Mouse (Mus musculus): ENCODE measurements around the gene Ramp3. TPM values are rescaled to one million over a fixed set of nuclear protein-coding genes. Genes with fewer than 3 reads are reported as not detected.

Ramp3 gene
- total RNA-seq, 2 experiments from 2014 or later: 16.6 to 20.8 TPM

GRCm38 (mm10) chr11:6669041-6669440 lies 10.7 kb downstream of the Ramp3 start:
- intact Hi-C loops (cut with DNase I): no loop called here
- no peak for DNase-seq

- no peak for DNase-seq
- intact Hi-C loops (cut with DNase I): no loop called here
Measured at GRCm38 (mm10) chr11:6670044-6670443, 11.7 kb downstream of the Ramp3 start.

GRCm38 (mm10) chr11:6670826-6671225 lies 12.5 kb downstream of the Ramp3 start:
- DNase-seq: no peak
- intact Hi-C loops (cut with DNase I): no loop called here

- no peak for DNase-seq
- intact Hi-C loops (cut with DNase I): no loop called here
Measured at GRCm38 (mm10) chr11:6674701-6675100, 16.4 kb downstream of the Ramp3 start.

- intact Hi-C loops (cut with DNase I): no loop called here
- no peak for DNase-seq
Measured at GRCm38 (mm10) chr11:6675402-6675801, 17.1 kb downstream of the Ramp3 start.

GRCm38 (mm10) chr11:6676641-6677040 lies 18.3 kb downstream of the Ramp3 start:
- intact Hi-C loops (cut with DNase I): no loop called here

GRCm38 (mm10) chr11:6677530-6677929 lies 19.2 kb downstream of the Ramp3 start:
- peak; percentile 35 for DNase-seq
- intact Hi-C loops (cut with DNase I): no loop called here

More at GRCm38 (mm10) chr11:6676641-6677040, 18.3 kb downstream of the Ramp3 start:
- DNase-seq: no peak

GRCm38 (mm10) chr11:6679694-6680396 lies 21.5 kb downstream of the Ramp3 start:
- DNase-seq: no peak
- intact Hi-C loops (cut with DNase I): no loop called here

GRCm38 (mm10) chr11:6680397-6680818 lies 22.1 kb downstream of the Ramp3 start:
- no peak for DNase-seq
- intact Hi-C loops (cut with DNase I): no loop called here

- intact Hi-C loops (cut with DNase I): no loop called here
- no peak for DNase-seq
Measured at GRCm38 (mm10) chr11:6684741-6685140, 26.4 kb downstream of the Ramp3 start.

GRCm38 (mm10) chr11:6688888-6689287 lies 30.6 kb downstream of the Ramp3 start:
- intact Hi-C loops (cut with DNase I): no loop called here

GRCm38 (mm10) chr11:6692341-6692740 lies 34.0 kb downstream of the Ramp3 start:
- intact Hi-C loops (cut with DNase I): no loop called here
- no peak for DNase-seq

More at GRCm38 (mm10) chr11:6688888-6689287, 30.6 kb downstream of the Ramp3 start:
- no peak for DNase-seq

- DNase-seq: no peak
- intact Hi-C loops (cut with DNase I): no loop called here
Measured at GRCm38 (mm10) chr11:6694114-6694513, 35.8 kb downstream of the Ramp3 start.

GRCm38 (mm10) chr11:6695176-6695575 lies 36.9 kb downstream of the Ramp3 start:
- intact Hi-C loops (cut with DNase I): no loop called here
- no peak for DNase-seq

- intact Hi-C loops (cut with DNase I): no loop called here
- no peak for DNase-seq
Measured at GRCm38 (mm10) chr11:6696551-6696950, 38.2 kb downstream of the Ramp3 start.

GRCm38 (mm10) chr11:6697751-6698150 lies 39.4 kb downstream of the Ramp3 start:
- intact Hi-C loops (cut with DNase I): no loop called here
- DNase-seq: no peak

GRCm38 (mm10) chr11:6698281-6698680 lies 40.0 kb downstream of the Ramp3 start:
- intact Hi-C loops (cut with DNase I): no loop called here

GRCm38 (mm10) chr11:6702258-6702657 lies 43.9 kb downstream of the Ramp3 start:
- no peak for DNase-seq
- intact Hi-C loops (cut with DNase I): no loop called here

More at GRCm38 (mm10) chr11:6698281-6698680, 40.0 kb downstream of the Ramp3 start:
- DNase-seq: no peak

GRCm38 (mm10) chr11:6704851-6705250 lies 46.5 kb downstream of the Ramp3 start:
- intact Hi-C loops (cut with DNase I): no loop called here
- no peak for DNase-seq

- no peak for DNase-seq
- intact Hi-C loops (cut with DNase I): no loop called here
Measured at GRCm38 (mm10) chr11:6705516-6705915, 47.2 kb downstream of the Ramp3 start.

- DNase-seq: no peak
- intact Hi-C loops (cut with DNase I): no loop called here
Measured at GRCm38 (mm10) chr11:6706796-6707195, 48.5 kb downstream of the Ramp3 start.

- no peak for DNase-seq
- intact Hi-C loops (cut with DNase I): no loop called here
Measured at GRCm38 (mm10) chr11:6708437-6708836, 50.1 kb downstream of the Ramp3 start.

GRCm38 (mm10) chr11:6710409-6710808 lies 52.1 kb downstream of the Ramp3 start:
- intact Hi-C loops (cut with DNase I): no loop called here
- no peak for DNase-seq

Data from left cerebral cortex, postnatal 4 days (tissue).